Mouse (Mus musculus) spleen, adult 2 months (tissue): Measurements from ENCODE around the gene Mrrf. TPM values are rescaled to one million over a fixed set of nuclear protein-coding genes. Genes with fewer than 3 reads are reported as not detected.

Source experiments
- DNase-seq, 2 experiments: peaks; one replicate each; pipeline versions ENCODE4 v3.0.0 to v3.0.0-alpha.2; 2012 to 2021; ENCODE audit warnings: low spot score in 2 of 2, low read depth in 1 of 2
- H3K27ac ChIP-seq: fragments of 200-500 bp; 2 replicates; pipeline ENCODE4 v1.5.1; 2012; ENCODE audit warnings: low read length, inconsistent platforms; ENCODE audit not compliant: insufficient read depth
- H3K27me3 ChIP-seq: fragments of 200-500 bp; 2 replicates; pipeline ENCODE4 v1.6.1; 2012; ENCODE audit warnings: mild to moderate bottlenecking, moderate library complexity, low read length, inconsistent platforms; ENCODE audit not compliant: control insufficient read depth, insufficient read depth
- H3K36me3 ChIP-seq: fragments of 200-500 bp; 2 replicates; pipeline ENCODE4 v1.6.1; 2012; ENCODE audit warnings: mild to moderate bottlenecking, low read length, inconsistent platforms; ENCODE audit not compliant: control insufficient read depth, insufficient read depth
- H3K4me1 ChIP-seq: fragments of 200-500 bp; 2 replicates; pipeline ENCODE4 v1.6.1; 2011; ENCODE audit warnings: inconsistent platforms; ENCODE audit not compliant: control insufficient read depth, insufficient read depth, insufficient read length
- H3K4me3 ChIP-seq: fragments of 200-500 bp; 2 replicates; pipeline ENCODE4 v1.5.1; 2011; ENCODE audit warnings: mild to moderate bottlenecking, inconsistent platforms; ENCODE audit not compliant: insufficient read depth, insufficient read length; ENCODE audit errors: extremely low read depth
- CTCF ChIP-seq: fragments of 200-500 bp; IDR thresholded peaks from 2 replicates; pipeline ENCODE4 v1.5.1; 2011; ENCODE audit warnings: mild to moderate bottlenecking, inconsistent platforms; ENCODE audit not compliant: insufficient read depth, insufficient read length, insufficient replicate concordance; ENCODE audit errors: extremely low read depth
- POLR2A ChIP-seq: fragments of 200-500 bp; IDR thresholded peaks from 2 replicates; pipeline ENCODE4 v1.6.1; 2011; ENCODE audit warnings: low read depth, low read length, inconsistent platforms
- WGBS: fragments of 180-500 bp; shearing (Covaris S2); methylation state at CpG from one replicate; pipeline ENCODE4 v1.1.7; 2018; 5-methylcytosine and 5-hydroxymethylcytosine counted together
- polyA plus RNA-seq: library from polyadenylated mRNA; depleted of rRNA; stranded (reverse); fragments of >200 nt; gene quantifications from 2 replicates; pipeline ENCODE4 v1.2.3, GENCODE M21; 2012

The Mrrf gene
- polyA plus RNA-seq, 1 experiment, result 13.4 TPM

- no peak overlapping the region for H3K27ac ChIP-seq
Measured at GRCm38 (mm10) chr2:36103555-36104367, 32.4 kb upstream of the Mrrf start.

GRCm38 (mm10) chr2:36104436-36104955 is 31.7 kb upstream of the Mrrf start:
- H3K4me3 ChIP-seq, result no peak overlapping the region
- H3K4me1 ChIP-seq, result peaks cover 4% of the 10 kb centered on the region
- TF ChIP-seq CTCF, result no peak
- TF ChIP-seq POLR2A, result no peak
- H3K27ac ChIP-seq, result no peak overlapping the region
- no peaks in the 10 kb centered on the region for H3K36me3 ChIP-seq
- no peak for DNase-seq
- WGBS, result 2% methylated on average over 32 of the region's 32 CpGs
- peaks cover 20% of the 10 kb centered on the region for H3K27me3 ChIP-seq

More at GRCm38 (mm10) chr2:36103555-36104367, 32.4 kb upstream of the Mrrf start:
- TF ChIP-seq CTCF (no peak), POLR2A (no peak)
- Histone ChIP-seq H3K27me3 (peaks cover 20% of the 10 kb centered on the region), H3K4me1 (peaks cover 4% of the 10 kb centered on the region), H3K36me3 (no peaks in the 10 kb centered on the region), H3K4me3 (no peak overlapping the region)
- no peak for DNase-seq
- WGBS, result 6% methylated on average over 38 of the region's 38 CpGs

GRCm38 (mm10) chr2:36104956-36105741 is 31.0 kb upstream of the Mrrf start, which contains the start of gene Lhx6:
TSS of gene Lhx6 (minus strand) at chr2:36105408.
- Histone ChIP-seq H3K27me3 (peaks cover 20% of the 10 kb centered on the region), H3K4me3 (no peak within 1 kb of the TSS; the same call in 1 of the 2 replicates), H3K27ac (no peak within 1 kb of the TSS), H3K4me1 (peaks cover 4% of the 10 kb centered on the region), H3K36me3 (no peaks in the 10 kb centered on the region)
- no peak for TF ChIP-seq POLR2A
- TF ChIP-seq CTCF, result no peak
- no peak for DNase-seq
- 2% methylated on average over 55 of the region's 58 CpGs for WGBS

- TF ChIP-seq CTCF (no peak), POLR2A (no peak)
- H3K4me3 ChIP-seq, result no peak overlapping the region
- DNase-seq, result no peak
- WGBS, result 19% methylated on average over 7 of the region's 7 CpGs
- no peaks in the 10 kb centered on the region for H3K36me3 ChIP-seq
- H3K27ac ChIP-seq, result no peak overlapping the region
- peaks cover 19% of the 10 kb centered on the region for H3K27me3 ChIP-seq
- H3K4me1 ChIP-seq, result peaks cover 2% of the 10 kb centered on the region; the same call in 1 of the 2 replicates
Measured at GRCm38 (mm10) chr2:36108615-36109014, 27.6 kb upstream of the Mrrf start.

GRCm38 (mm10) chr2:36112632-36113031 is 23.6 kb upstream of the Mrrf start:
- TF ChIP-seq CTCF, result no peak
- TF ChIP-seq POLR2A, result no peak
- Histone ChIP-seq H3K36me3 (peaks cover 10% of the 10 kb centered on the region), H3K27ac (no peak overlapping the region), H3K4me3 (no peak overlapping the region), H3K4me1 (no peaks in the 10 kb centered on the region), H3K27me3 (peaks cover 3% of the 10 kb centered on the region; the same call in 1 of the 2 replicates)
- WGBS, result 57% methylated on average over 3 of the region's 3 CpGs
- no peak for DNase-seq

GRCm38 (mm10) chr2:36126795-36127429 is 9.3 kb upstream of the Mrrf start:
- Histone ChIP-seq H3K27ac (no peak overlapping the region), H3K27me3 (no peaks in the 10 kb centered on the region), H3K4me3 (no peak overlapping the region), H3K36me3 (peaks cover 36% of the 10 kb centered on the region), H3K4me1 (0 out of 2 replicates have a peak, but pooled peaks cover 3% of the 10 kb centered on the region)
- 88% methylated on average over 9 of the region's 9 CpGs for WGBS
- no peak for DNase-seq
- no peak for TF ChIP-seq CTCF
- no peak for TF ChIP-seq POLR2A
